Mouse (Mus musculus): ENCODE data around the gene Pla2g1b. TPM values are rescaled to one million over a fixed set of nuclear protein-coding genes. Genes with fewer than 3 reads are reported as not detected.
A peak's percentile ranks its signal among the peaks of the same experiment; 100 is the strongest.
"Not testable (repeated sequence)": the region's sequence is repeated elsewhere in the genome, so short reads cannot be mapped to it uniquely, and the experiment has no call there.

Pla2g1b gene
- total RNA-seq, 2 experiments from 2014 or later: not detected

- Histone ChIP-seq H3K4me3 (peak overlapping the region; percentile 67), H3K27ac (no peak overlapping the region; the same call in 1 of the 2 replicates)
- no peak for TF ChIP-seq CTCF (IDR thresholded peaks at IDR 0.05)
- no peak for DNase-seq
- intact Hi-C loops (cut with DNase I): no loop called here
Measured at GRCm38 (mm10) chr5:115435755-115436379, 30.2 kb upstream of the Pla2g1b start.

- Histone ChIP-seq H3K27ac (peak overlapping the region; percentile 43), H3K4me3 (peak overlapping the region; percentile 67)
- intact Hi-C loops (cut with DNase I): no loop called here
- TF ChIP-seq CTCF (IDR thresholded peaks at IDR 0.05): no peak
- peak; percentile 61 for DNase-seq
Measured at GRCm38 (mm10) chr5:115436421-115437124, 29.5 kb upstream of the Pla2g1b start.

- intact Hi-C loops (cut with DNase I): no loop called here
- no peak overlapping the region for H3K4me3 ChIP-seq
Measured at GRCm38 (mm10) chr5:115437242-115437944, 28.7 kb upstream of the Pla2g1b start.

GRCm38 (mm10) chr5:115437945-115438315 lies 28.1 kb upstream of the Pla2g1b start:
- no peak for TF ChIP-seq CTCF (IDR thresholded peaks at IDR 0.05)
- no peak overlapping the region for H3K4me3 ChIP-seq
- DNase-seq: no peak
- no peak overlapping the region for H3K27ac ChIP-seq
- intact Hi-C loops (cut with DNase I): no loop called here

More at GRCm38 (mm10) chr5:115437242-115437944, 28.7 kb upstream of the Pla2g1b start:
- H3K27ac ChIP-seq: no peak overlapping the region
- TF ChIP-seq CTCF (IDR thresholded peaks at IDR 0.05): no peak
- no peak for DNase-seq

GRCm38 (mm10) chr5:115438667-115439066 lies 27.4 kb upstream of the Pla2g1b start:
- intact Hi-C loops (cut with DNase I): no loop called here
- H3K27ac ChIP-seq: no peak overlapping the region
- TF ChIP-seq CTCF (IDR thresholded peaks at IDR 0.05): no peak
- DNase-seq: no peak
- no peak overlapping the region for H3K4me3 ChIP-seq

- no peak overlapping the region for H3K27ac ChIP-seq
- no peak overlapping the region for H3K4me3 ChIP-seq
- peak; percentile 71 for DNase-seq
- peak; percentile 95 for TF ChIP-seq CTCF (IDR thresholded peaks at IDR 0.05)
- intact Hi-C loops (cut with DNase I): loop anchor here (1.0 kb wide), 1 partner anchor 82 kb away; no protein-coding TSS in a partner anchor
Measured at GRCm38 (mm10) chr5:115441205-115441849, 24.7 kb upstream of the Pla2g1b start.

- DNase-seq; intact Hi-C loops (cut with DNase I); H3K4me3 ChIP-seq; H3K27ac ChIP-seq: not testable (repeated sequence)
- peak; percentile 82 for TF ChIP-seq CTCF (IDR thresholded peaks at IDR 0.05)
Measured at GRCm38 (mm10) chr5:115442663-115443062, 23.4 kb upstream of the Pla2g1b start.

- TF ChIP-seq CTCF (IDR thresholded peaks at IDR 0.05): no peak
- DNase-seq: no peak
- intact Hi-C loops (cut with DNase I): no loop called here
- Histone ChIP-seq H3K4me3 (no peak overlapping the region), H3K27ac (no peak overlapping the region)
Measured at GRCm38 (mm10) chr5:115444130-115444529, 21.9 kb upstream of the Pla2g1b start.

- Histone ChIP-seq H3K4me3 (no peak overlapping the region), H3K27ac (no peak overlapping the region)
- no peak for DNase-seq
- TF ChIP-seq CTCF (IDR thresholded peaks at IDR 0.05): no peak
- intact Hi-C loops (cut with DNase I): no loop called here
Measured at GRCm38 (mm10) chr5:115447108-115447507, 19.0 kb upstream of the Pla2g1b start.

GRCm38 (mm10) chr5:115449247-115449646 lies 16.8 kb upstream of the Pla2g1b start:
- no peak for TF ChIP-seq CTCF (IDR thresholded peaks at IDR 0.05)
- intact Hi-C loops (cut with DNase I): no loop called here
- H3K27ac ChIP-seq: no peak overlapping the region
- H3K4me3 ChIP-seq: no peak overlapping the region
- DNase-seq: no peak

GRCm38 (mm10) chr5:115450410-115451317 lies 15.4 kb upstream of the Pla2g1b start:
- no peak for DNase-seq
- intact Hi-C loops (cut with DNase I): no loop called here
- Histone ChIP-seq H3K4me3 (no peak overlapping the region), H3K27ac (no peak overlapping the region)
- no peak for TF ChIP-seq CTCF (IDR thresholded peaks at IDR 0.05)

Measured in gastrocnemius, adult 2 months (tissue).